Mouse (Mus musculus) embryo, embryonic 11 days (tissue): Measurements from ENCODE around the gene Arhgap15.

Experiments
- DNase-seq: peaks from one replicate; pipeline ENCODE4 v3.0.0-alpha.2; 2015

Arhgap15 gene

DNA sequence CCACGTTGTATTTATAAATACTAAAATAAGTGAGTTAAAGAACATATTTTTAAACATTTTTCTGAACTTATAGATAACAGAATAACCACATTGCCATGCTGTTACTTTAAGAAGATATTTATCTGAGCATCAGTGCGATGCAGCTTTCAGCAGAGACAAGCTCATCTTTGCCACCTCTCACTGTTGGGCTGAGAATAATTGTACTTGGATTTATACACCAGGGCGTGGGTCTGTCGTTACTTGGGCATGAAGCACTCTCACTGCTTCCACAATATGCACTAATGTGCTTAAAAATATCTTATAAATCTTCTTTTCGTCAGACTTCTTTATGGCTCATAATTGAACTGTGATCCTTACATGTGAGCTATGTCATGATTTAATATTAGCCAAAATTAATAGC is 372.5 kb downstream of the Arhgap15 start:
- DNase-seq, result no peak

DNA sequence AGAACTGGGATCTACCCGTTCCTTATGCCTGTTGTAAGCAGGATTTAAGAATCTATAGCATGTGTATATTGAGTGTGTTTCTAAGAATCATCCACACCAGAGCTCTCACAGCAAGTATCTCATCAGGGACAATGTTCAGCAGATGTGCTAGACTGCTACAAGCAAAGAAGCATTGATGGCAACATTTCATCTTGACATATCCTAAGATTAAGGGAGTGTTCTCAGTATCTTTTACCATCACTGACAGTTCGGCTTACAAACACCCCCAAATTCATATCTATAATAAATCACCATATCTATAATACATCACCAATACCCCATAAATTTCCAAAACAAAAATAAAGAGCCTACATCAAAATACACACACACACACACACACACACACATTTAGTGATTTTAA is 374.6 kb downstream of the Arhgap15 start:
- no peak for DNase-seq

DNA sequence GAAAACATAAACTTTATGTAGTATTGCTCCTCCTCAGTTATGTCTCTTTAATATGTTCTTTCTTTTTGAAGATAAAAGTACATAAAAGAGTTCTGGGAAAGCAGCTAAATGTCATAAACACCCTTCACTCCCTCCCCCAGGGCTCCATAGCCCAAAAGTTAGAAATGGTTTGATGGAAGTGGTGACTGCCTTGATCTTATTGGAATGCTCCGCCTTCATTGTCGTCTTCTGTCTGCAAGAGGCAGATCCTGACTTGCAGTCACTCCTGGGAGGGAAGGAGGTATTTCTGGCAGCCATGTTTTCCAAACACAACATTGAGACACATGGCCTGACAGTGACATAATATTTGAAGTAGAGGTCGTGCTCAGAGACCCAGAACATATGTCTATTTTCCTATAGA is 375.5 kb downstream of the Arhgap15 start:
- no peak for DNase-seq

DNA sequence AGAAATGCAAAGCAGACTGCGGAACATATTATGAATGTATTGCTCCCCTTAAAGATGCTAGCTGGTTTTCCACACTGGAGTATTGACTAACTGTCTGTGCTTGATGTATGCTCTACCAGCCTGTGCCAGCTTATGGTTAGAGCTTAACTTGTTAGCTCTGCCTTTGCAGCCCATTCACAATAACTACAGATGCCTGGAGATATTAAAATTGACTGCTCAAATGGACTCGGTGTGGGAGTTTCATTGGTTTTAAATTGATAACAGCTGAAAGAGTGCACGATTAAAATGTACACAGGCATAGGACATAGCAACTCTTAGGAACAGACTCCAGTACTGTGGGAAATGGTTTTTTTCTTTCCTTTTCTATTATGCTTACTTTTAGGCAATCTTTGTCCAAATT is 376.1 kb downstream of the Arhgap15 start:
- peak; percentile 15 for DNase-seq

DNA sequence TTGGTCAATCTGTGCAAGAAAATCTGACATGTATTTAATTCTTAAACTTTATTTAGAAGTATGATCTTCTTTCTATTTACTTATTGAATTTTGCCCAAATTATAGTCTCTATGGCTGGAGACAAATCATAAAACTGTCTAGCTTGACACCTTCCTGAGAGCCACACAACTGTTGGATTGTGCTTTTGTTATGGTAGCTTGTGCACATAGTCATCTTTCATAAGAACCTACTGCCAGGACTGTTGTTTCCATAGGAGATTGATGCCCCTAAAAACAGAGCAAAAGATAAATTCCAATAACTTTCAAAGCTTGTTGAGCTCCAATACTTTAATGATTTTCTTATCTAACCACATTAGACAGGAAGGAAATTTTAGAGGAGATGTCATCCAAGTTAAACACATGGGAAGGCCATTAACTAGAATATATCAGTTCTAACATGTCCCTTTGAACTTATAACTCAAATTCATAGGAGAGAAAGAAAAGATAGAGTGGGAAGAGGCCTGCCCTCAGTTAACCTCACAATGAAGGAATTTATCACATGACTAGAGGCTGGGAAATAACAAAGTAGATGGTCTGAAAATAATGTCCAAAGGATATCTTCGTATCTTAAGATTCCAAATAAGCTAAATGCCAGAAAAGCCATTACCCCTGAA is 377.5 kb downstream of the Arhgap15 start:
- DNase-seq, result no peak

DNA sequence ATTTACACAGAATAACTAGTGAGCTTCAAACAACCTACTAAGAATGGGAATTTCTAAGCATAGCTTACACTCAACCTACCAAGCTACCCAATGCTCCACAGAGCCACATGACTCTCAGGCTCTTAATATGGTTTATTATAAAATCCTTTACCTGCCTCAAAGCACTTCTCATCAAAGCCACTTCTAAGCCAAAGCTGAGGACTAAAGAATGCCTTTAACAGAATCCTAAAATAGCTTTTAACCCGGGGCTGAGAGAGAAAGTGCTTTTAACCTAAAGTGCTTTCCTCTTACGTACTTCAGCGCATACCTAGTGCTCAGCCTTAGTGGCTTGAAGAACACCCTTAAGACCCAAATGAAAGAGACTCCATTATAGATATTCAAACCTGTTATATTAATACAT is 380.9 kb downstream of the Arhgap15 start:
- no peak for DNase-seq

DNA sequence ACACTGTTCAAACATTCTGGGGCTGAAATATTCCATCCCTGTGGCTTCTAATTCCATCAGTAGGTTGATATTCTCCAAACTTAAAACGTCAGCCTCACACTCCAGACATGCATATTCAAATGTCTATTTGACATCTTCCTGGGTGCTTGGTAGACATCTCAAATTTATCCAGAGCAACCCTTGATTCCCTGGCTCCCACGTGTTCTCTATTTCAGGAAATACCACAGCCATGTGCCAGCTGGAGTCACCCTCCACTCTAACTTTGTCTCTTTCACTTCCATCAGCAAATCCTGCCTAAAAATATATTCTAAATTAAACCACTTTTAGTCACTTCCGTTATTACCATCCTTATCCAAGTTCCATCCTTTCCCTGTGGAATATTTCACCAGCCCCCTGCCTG is 382.6 kb downstream of the Arhgap15 start:
- no peak for DNase-seq

DNA sequence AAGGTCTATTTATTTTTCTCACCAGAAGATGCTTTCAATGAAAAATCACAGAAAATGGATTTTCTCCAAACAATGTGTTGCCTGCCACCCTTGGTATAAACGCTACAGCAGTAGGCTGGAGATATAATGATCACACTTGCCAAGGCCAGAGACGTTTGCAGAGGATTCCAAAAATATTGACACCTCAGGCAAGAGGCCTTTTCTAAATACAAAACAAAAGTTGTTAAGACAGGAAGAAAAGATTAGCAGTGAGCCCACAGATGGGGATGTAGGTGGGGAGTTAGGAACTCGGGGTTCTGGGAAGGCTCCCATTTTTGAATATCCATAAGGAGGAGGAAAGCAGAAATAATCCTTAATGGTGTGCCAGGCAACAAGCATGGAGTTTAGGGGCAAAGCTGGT is 386.2 kb downstream of the Arhgap15 start:
- DNase-seq, result no peak

DNA sequence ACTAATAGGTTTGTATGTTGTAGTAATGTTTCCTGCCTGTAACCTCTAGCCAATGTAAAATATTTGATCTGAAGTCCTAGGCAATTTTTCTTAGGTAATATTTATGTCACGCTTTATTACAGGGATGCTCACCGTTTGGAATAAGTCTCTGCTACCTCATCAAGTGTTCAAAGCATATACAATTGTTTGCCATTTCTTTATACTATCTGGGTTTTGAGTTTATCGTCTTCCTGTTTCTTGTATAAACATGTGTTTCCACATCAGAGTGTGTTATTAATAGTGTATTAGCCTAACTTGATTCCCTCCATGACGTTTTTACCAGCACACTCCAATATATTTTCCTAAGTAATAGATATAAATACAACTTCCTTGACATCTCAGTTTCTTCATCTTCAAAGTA is 391.8 kb downstream of the Arhgap15 start:
- no peak for DNase-seq

DNA sequence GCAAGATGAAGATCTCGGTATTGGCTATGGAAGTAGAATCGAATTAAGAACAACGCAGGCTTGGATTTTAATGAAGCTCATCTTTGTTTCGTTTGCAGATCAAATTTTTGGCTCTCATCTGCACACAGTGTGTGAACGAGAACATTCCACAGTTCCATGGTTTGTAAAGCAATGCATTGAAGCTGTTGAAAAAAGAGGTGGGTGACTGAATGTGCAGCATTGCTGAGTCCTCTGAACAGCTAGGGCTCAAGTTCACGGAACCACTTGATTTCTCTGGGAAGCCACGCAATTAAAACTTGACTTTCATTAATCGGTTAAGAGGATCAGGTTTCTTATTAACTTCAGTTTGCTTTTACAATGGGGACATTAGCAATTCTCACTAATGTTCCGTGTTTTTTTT is 393.5 kb downstream of the Arhgap15 start:
- DNase-seq, result no peak

DNA sequence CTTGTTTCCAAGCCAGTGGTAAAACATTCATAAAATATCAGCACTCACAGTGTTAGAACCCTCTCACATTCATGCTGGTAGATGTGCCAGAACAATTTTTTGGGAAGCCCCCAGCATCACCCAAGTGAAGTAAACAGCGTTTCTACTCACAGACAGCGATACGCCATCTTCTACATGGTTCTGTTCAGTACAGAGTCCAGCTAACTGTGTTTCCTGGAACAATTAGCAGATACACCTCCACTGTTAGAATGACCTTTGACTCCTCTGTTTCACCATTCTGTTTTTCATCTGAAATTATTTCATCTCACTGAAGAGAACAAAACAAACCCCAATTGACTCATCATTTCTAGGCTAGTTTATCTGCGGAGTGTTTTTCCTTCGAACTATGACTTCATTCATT is 394.0 kb downstream of the Arhgap15 start:
- no peak for DNase-seq

DNA sequence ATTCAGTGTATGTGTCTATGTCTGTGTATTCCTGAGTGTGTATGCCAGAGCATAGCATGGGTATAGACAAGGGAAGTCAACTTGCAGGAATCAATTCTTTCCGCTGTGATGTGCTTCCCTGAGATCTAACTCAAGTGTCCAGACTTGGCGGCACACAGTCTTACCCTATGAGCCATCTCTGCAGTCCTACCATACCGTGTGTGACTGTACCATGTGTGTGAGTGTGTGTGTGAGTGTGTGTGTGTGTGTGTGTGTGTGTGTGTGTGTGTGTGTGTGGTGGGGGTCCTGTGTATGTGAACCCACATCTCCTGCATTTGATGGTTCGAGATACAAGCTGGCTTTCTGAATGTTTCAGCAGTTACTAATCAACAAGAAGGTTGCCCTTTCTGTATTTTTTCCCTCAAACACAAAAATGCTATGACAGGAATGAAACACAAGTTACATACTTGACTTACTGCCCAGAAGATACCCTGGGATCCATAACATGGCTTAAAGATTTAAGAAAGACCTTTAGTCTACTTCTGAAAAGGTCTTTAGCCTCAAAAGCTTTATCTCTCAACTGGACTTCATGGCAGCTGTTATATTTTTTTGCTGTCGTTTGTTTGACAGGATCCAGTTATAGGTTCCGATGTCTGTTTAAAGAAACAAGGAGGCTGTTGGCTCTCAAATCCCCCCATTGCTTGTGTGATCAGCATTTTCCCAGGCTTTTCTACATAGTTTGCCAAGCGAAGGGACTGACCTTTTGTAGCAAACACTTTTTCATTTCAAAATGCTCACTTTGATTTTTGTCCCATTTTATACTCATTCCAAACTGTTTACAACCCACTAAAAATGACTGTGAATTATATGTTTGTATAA is 397.7 kb downstream of the Arhgap15 start:
- DNase-seq, result no peak

DNA sequence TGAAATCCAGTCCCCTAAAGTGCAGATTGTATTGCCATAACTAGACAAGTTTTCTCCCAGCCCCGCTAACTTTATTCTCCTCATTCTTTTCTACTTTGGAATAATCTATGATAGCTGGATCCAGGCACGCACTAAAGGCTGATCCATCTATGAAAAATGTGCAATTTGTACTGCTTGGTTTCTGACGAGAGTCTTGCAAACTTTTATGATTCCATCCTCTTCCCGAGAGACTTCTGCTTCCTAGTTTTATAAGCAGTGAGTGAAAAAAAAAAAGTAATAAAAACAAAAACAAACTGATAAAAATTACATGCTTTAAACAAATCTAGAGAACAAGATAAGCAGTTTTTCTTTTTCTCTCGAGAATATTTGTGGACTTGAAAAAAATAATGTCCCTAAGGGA is 398.9 kb downstream of the Arhgap15 start:
- DNase-seq, result no peak

DNA sequence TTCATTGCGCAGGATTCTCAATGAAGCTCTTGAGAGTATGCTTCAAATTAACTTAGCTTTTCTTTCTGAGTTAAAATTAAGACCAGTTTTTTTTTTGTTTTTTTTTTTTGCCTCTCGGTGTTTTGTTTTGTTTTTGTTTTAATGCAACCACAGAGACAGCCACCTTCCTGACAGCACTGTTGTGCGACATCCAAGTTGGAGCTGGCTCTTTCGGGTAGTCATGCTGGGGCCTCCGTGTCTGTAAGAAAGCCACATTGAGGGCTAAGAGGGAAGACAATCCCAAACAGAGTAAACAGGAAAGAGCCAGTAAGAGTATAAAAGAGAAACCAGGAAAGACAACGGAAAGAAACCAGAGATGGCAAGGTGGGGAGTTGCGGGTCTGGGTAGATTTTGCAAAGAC is 399.3 kb downstream of the Arhgap15 start:
- no peak for DNase-seq

DNA sequence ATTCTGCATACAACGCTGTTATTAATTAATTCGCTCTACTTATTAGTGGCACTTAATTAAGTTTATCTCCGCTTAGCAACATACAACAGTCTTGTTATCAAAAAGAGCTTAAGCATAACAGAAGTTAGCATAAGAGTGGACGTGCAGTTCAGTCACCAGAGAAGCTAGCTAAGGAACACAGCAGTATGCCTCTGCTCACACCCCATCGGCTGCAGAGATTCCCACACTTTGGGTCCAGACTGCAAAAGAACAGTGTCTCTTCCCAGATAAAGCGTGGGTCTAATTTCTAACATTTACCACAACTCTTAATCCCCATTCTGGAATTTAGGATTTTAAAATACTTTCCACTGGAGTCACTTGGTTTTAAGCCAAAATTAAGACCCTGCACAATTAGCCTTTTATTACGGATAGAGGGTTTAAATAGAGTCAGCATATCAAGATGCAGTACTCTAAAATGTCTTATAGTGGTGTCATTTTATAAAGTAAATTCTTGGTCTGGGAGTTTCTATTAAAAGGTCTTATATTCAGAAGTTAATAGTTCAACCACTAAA is 400.0 kb downstream of the Arhgap15 start:
- no peak for DNase-seq

DNA sequence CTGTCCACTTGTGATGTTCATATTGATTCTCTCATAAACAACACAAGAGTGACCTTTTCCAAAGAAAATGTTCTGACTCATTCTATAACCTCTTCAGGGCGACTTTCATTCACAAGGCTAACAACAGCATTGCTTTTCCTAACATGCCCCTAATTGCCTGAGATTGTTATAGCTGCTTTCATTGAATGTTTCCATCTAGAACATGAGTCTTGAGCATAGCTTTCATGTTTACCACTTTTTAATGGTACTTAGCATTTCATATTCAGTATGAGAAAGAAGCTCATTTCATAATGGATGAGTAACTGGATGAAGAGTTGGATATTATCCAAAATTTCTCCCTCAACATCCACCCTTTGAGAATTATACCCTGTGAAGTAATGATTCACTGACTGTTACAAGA is 403.7 kb downstream of the Arhgap15 start:
- no peak for DNase-seq

DNA sequence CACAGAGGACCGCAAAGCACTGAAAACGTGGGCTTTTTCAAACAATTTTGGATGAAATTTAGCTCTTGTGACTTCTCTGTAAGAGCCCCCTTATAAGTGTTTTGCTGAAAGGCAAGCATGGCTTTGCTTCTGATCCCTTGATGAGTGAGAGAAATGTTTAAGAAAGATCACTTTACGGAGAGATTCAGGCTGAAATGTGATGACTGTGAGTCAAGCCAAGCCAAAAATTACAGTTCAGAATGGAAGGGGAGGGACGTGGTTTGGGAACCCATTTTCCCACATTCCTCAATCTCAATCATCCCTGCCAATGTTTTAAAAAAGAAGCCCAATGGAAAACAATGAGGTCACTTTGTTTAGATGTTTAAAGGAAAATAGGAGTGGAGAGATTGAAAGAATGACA is 411.7 kb downstream of the Arhgap15 start:
- DNase-seq, result no peak

DNA sequence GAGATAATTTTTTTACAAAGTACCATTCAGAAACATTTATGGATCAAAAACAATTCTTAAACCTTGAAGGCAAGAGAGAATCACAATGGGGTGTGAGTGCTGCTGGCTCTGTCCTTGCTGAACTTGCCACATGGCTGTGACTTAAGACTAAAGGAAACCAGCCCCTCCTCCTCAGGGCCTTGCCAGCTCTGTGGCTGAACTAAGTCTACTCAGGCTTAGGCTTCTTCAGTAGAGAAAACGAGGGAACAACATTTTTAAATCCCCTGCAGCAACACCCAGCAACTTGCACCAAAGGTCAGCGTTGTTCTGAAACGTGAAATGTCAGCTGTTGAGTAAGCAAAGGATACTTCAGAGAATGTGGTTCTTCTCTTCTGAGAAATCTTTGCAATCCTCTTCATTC is 417.2 kb downstream of the Arhgap15 start:
- DNase-seq, result no peak

DNA sequence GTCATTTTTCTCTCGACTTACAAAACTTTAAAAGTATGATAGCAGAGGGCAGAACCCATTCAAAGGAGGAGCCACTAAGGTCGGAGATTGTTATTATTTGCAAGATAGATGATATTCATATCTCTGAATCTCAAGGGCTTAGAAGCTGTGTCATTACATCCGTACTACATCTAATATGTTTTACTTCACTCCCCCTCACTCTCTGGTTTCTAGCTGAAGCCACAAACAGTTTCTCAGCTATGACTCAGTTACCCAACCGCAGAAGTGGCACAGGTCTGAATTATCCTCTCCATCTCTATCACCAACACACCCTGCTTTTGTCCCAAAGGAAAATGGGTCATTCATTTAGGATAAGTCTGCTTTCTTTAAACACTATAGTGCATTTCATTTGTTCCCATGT is 418.1 kb downstream of the Arhgap15 start:
- DNase-seq, result no peak

DNA sequence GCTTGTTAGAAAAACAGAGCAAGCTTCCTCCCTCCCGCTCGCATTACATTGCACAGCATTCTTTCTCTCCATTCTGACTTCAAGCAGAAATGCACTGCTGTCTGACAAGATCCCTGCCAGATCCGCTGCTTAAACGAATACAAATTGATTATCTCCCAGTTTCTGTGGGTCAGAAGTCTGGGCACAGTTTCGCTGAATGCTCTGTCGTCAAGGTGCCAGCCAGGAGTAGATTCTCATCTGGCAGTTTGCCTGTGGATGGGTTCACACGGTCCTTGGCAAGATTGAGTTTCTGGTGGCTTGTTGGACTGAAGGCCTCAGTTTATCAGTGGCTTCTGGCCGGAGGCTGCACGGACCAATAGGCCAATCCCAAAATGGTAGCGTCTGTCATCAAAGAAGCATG is 435.9 kb downstream of the Arhgap15 start:
- DNase-seq, result no peak

DNA sequence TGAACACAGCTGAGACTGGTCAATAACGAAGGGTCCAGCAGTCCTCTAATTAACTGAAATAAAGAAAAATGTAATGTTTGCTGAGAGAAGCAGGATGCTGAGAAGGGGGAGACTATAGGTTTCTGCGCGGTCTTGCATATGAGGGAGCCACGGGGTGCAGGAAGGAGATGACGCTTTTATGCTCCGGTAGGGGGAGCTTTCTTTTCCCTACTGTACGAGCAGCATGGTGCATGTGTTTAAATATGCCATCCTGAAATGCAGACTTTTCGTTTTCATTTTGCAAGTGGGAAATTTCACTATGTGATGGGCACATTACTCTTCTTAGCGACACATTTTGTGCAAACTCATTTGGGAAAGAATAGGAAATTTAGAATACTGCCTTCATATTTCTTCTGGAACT is 442.1 kb downstream of the Arhgap15 start:
- no peak for DNase-seq

DNA sequence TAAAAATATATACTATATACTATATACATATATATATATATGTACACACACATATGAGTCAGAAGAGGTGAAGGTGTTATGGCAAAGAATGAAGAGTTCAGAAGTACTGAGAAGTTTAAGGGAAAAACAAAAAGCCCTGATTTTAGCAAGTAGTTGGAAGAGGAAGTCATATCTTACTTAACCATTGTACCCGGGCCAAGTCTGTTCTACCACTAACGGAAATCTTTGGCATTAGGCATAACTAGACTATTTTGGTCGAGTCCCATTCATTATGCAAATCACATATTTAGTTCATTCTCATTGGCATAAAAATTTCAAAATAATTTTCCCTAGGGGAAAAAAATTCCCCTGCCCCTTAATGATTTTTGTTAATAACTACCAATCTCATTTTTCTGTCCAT is 443.4 kb downstream of the Arhgap15 start:
- no peak for DNase-seq

DNA sequence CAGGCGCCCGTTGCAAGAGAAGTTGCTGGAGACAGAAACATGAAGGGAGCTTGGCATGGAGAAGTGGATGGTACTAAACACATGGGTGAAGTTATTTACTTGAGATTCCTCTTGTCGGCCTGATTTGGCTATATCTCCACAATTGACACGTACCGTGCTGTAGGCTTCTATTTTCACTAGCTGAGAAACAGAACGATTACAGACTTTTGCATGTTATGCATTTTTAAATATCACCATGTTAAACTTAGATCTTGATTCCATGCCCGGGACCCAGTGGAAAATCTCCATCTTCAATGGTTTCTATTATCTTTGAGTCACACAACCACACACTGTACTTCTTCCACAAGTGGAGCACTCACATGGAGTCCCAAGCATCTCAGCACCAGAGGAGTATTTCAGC is 466.9 kb downstream of the Arhgap15 start:
- no peak for DNase-seq

DNA sequence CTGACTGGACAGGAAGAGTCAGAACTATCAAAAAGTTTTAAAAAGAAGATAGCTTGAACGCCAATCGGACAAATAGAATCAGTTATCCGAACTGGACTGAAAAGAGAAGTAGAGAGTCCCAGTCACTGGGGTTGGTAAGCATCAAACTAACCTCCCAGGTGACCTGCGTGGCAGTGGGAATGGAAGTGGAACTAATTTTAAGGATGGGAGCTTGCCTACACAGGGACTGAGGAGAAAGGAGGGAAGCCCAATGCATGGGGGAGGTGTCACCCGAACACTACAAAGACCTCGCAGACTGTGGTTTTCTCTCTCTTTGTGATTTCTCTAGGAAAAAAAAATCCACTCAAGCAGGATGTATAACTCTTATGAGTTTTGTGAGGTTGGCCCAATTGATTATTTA is 469.2 kb downstream of the Arhgap15 start:
- no peak for DNase-seq

DNA sequence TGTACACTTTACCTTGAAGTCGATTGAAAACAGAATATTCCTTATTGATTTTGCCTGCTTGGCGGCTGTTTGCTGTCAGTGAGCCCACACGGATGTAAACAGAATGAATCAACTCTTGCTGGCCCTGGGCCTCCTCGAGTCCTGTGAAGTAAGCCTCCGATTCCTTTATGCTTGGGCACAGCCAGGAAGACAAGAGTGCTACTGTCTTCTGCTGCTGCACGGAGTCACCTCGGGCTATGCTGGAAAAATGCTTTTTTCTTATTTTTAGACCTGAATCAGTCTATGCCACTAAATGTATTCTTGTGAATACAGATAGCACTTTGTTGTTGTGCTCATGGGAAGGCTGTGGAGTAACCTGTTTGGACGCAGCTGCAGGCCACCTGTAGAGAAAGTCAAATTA is 469.7 kb downstream of the Arhgap15 start:
- peak; percentile 17 for DNase-seq
